Mouse (Mus musculus) yolk sac, embryonic 10.5 days (tissue): Measurements from ENCODE around the gene Kcnk6.
A peak's percentile ranks its signal among the peaks of the same experiment; 100 is the strongest.
"Not testable (repeated sequence)": the region's sequence is repeated elsewhere in the genome, so short reads cannot be mapped to it uniquely, and the experiment has no call there.

Source experiments
- DNase-seq: peaks from one replicate; pipeline ENCODE4 v3.0.0-alpha.2; 2017; ENCODE audit warnings: low spot score

The Kcnk6 gene

DNA sequence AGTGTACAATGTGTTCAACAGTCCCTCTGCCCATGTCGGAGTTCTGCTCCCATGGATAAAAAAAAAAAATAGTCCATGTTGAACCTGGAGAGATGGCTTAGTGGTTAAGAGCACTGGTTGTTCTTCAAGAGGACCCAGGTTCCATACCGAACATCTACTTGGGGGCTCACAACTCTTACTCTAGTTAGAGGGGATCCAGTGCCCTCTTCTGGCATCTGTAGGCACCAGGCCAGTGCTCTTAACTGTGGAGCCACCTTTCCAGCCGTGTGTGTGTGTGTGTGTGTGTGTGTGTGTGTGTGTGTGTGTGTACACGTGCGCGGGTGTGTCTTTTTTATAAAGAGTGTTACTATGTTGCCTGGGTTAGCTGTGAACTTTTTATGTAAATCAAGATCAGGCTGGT is 29.7 kb downstream of the Kcnk6 start:
- no peak for DNase-seq

DNA sequence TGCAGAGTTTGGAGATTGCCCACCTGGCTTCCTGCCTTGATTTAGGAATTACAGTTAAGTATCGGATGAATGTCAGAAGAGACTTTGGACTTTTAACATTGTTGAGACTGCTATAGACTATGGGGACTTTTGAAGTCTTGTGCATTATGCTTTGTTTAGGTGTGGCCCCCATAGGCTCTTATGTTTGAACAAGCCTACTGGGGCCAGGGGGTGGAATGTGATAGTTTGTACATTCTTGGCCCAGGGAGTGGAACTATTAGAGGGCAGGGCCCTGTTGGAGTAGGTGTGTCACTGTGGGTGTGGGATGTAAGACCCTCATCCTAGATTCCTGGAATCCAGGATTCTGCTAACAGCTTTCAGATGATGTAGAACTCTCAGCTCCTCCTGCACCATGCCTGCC is 38.1 kb downstream of the Kcnk6 start:
- DNase-seq = not testable (repeated sequence)

DNA sequence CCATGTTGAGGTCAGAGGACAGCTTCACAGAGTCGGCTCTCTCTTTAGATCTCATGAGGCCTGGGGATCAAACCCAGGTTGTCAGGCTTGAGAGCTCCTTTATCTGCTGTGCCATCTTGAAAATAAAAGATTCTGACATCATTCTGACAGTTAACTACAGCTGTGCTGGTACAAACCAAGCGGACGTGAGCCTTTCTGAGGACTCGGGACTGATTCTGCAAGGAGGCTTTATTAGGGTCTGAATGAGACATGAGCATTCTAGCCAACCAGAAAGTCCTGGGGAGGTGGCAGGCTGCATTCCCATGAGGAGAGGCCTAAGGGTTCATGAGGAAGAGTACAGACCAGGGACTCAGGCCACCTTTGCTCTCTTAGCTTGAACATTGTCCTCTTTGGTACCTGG is 51.0 kb downstream of the Kcnk6 start:
- not testable (repeated sequence) for DNase-seq

DNA sequence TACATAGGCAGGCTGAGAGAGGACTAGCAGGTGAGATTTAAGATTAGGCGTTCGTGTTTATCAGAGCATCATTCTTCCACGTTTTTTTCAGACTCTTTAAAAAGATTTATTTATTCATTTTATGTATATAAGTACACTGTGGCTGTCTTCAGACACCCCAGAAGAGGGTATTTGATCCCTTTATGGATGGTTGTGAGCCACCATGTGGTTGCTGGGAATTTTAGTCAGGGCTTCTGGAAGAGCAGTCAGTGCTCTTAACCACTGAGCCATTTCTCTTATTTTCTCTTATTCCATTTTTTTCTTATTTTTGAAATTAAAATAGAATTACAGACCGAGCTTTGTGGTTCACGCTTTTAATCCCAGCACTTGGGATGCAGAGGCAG is 51.5 kb downstream of the Kcnk6 start:
- no peak for DNase-seq

- peak; percentile 97 for DNase-seq
These were observed 52.0 kb downstream of the Kcnk6 start, which contains the start of gene Psmd8 for GRCm38 (mm10) chr7:29180077-29180853. Psmd8 (minus strand) TSS chr7:29180701.

- DNase-seq = no peak
These were observed 53.0 kb downstream of the Kcnk6 start for GRCm38 (mm10) chr7:29179323-29179722.

DNA sequence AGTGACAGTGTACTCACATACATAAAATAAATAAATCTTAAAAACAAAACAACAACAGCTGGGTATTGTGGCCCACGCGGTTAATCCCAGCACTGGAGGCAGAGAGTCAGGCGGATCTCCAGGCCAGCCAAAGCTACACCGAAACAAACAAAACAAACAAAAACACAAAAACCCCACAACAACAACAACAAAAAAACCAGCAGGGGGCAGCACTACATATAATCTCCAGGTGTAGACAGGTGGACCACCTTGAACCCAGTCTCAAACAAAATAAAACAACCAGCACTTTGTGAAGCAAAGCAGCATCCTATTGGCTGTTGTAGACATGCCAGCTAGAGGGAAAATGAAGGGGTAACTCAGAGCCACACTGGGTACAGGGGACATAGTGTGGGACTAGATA is 54.2 kb downstream of the Kcnk6 start:
- no peak for DNase-seq

DNA sequence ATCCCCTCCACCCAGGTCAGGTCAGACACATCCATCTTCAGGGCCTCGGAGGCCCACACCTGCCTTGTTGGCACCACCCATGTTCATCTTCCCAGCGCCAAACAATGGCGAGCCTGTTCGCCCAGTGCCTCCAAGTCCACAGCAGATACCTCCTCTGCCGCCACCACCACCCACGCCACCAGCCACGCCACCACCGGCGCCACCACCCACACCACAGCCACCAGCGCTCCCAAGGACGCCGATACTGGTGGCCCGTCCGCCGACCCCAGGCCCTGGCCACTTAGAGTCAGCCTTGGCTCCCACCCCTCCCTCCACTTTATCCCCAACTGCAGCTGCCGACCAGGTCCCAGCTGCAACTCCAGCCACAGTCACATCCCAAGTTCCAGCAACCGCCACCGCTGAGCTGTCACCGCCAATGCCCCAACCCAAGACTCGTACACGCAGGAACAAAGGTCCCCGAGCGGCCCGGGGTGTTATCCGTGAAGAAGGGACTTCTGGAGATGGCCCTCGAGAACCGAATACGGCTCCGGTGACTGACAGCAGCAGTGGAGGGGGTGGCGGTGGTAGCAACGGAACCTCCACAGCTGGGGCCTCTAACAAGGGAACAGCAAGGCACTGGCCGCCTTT is 59.8 kb downstream of the Kcnk6 start:
- DNase-seq = no peak
